Mouse (Mus musculus): Measurements from ENCODE around the gene Fmr1nb.

Gene Fmr1nb

GRCm38 (mm10) chrX:68761606-68762005 is at the start of gene Fmr1nb:
Fmr1nb (plus strand) TSS chrX:68761839.
- DNase-seq (ENCODE audit: low spot score) = no peak

GRCm38 (mm10) chrX:68736902-68737301 is 24.7 kb upstream of the Fmr1nb start:
- DNase-seq (ENCODE audit: low spot score) = no peak

DNA sequence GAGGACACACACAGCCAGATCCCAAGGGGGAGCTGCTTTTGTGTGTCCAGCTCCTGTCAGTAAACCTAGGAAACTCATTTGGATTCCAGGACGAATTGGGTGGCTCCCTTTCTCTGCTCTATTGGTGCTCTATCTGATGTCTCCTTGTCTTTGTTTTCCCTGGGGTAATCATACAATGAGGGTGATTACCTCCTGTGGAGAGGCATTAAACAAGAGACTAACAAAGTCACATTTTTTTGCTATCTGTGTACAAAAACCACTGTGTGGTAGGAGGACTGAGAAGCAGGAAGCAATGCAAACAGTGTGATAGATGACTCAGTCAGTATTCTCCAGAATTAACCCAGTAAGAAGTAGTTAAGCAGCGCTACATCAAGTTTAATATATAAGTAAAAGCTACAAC is 21.6 kb upstream of the Fmr1nb start:
- no peak for DNase-seq (ENCODE audit: low spot score)

GRCm38 (mm10) chrX:68820449-68820848 is 58.8 kb downstream of the Fmr1nb start:
- peak; percentile 3 for DNase-seq (ENCODE audit: low spot score)

DNA sequence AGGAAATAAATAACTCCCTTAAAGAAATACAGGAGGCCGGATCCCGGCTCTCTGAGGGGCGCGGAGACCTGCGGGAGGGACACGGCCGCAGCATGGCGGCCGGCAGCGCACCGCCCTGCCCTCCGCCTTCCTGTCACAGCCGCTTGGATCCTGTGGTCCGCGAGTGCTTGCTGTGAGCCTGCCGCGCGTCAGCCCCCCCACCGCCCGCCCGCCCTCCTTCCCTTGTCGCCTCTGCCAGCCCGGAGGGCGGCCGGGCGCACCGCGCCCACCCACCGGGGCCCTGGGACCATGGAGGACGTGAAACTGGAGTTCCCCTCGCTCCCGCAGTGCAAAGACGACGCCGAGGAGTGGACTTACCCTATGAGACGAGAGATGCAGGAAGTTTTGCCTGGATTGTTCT is 59.4 kb downstream of the Fmr1nb start, which contains the start of gene Gm14698:
Gm14698 (plus strand) TSS at position 35 of the 400 bp plus-strand sequence.
- peak; percentile 18 for DNase-seq (ENCODE audit: low spot score)

DNA sequence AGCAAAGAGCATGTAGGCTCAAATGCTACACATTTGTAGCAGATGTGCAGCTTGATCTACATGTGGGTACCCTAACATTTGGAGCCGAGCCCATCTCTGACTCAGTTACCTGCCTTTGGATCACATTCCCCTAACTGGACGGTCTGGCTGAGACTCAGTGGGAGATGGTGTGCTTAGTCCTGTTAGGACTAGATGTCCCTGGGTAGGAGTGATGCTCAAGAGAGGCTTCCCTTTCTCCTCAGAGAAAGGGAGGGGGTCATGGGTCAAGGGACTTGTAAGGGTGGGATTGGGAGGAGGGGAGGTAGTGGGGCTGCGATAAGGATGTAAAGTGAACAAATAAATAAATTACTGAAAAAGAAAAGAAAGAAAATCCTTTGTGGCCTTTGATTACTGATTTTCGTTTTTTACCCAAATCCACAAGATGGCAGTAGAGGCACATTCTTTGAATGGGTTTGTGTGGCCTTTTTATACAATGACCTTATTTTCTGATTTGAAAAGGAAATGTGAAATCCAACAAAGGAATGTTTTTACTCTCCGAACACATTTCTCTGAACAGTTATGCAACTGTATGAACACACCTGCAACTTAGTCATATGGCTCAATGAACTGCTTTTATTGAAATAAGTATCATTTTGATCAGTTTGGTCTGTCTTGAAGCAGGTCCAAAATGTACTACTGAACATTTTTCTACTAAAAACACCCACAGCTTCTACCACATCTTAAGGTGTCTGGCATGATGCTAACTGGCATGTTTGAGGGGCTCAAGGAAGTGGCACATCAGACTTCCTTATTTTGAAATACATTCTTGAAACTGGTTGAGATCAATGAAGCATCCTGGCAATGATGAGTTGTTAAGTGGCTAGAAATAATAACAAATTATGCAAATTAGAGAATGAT is 78.2 kb downstream of the Fmr1nb start:
- peak; percentile 41 for DNase-seq (ENCODE audit: low spot score)

Data from embryo, embryonic 10 days (tissue).